Mouse (Mus musculus) common myeloid progenitor, adult 5-6 weeks (primary cell): ENCODE results near the gene Olfr429. TPM values are rescaled to one million over a fixed set of nuclear protein-coding genes. Genes with fewer than 3 reads are reported as not detected.

Source experiments
- total RNA-seq: library from RNA; stranded (forward); fragments of 200-1000, 187-1606 nt; gene quantifications from 2 replicates; pipeline ENCODE4 v1.2.3, GENCODE M21; 2017

The Olfr429 gene
- total RNA-seq, 1 experiment from 2014 or later, result not detected

Other genes starting within 250 kb of the Olfr429 start
- gene Ifi211, start 171.3 kb upstream of the Olfr429 start, total RNA-seq, result 2.5 and 4.8 TPM in 2 replicates
- 122 and 152 TPM in 2 replicates for gene Mndal, start 141.8 kb upstream of the Olfr429 start, total RNA-seq
- gene Ifi203, start 141.7 kb upstream of the Olfr429 start, total RNA-seq, result 81.0 and 93.4 TPM in 2 replicates
- gene Ifi202b, start 101.6 kb upstream of the Olfr429 start, total RNA-seq, result not detected in 2 replicates
- gene Ifi205, start 52.5 kb upstream of the Olfr429 start, total RNA-seq, result 2.3 and 3.5 TPM in 2 replicates
- gene Olfr433, start 43.6 kb upstream of the Olfr429 start, total RNA-seq, result 0.05 TPM in 1 of 2 replicates, not detected in the other
- not detected in 2 replicates for gene Olfr432, start 35.1 kb upstream of the Olfr429 start, total RNA-seq
- gene Olfr430, start 17.7 kb upstream of the Olfr429 start, total RNA-seq, result not detected in 2 replicates
- not detected in 2 replicates for gene Olfr427, start 12.6 kb downstream of the Olfr429 start, total RNA-seq
- gene Olfr231, start 36.8 kb downstream of the Olfr429 start, total RNA-seq, result not detected in 2 replicates
- not detected in 2 replicates for gene Olfr424, start 47.2 kb downstream of the Olfr429 start, total RNA-seq
- gene Olfr420, start 71.3 kb downstream of the Olfr429 start, total RNA-seq, result 0.09 TPM in 1 of 2 replicates, not detected in the other
- 24.7 and 29.6 TPM in 2 replicates for gene Spta1, start 88.4 kb downstream of the Olfr429 start, total RNA-seq
- 1.2 TPM in 1 of 2 replicates, not detected in the other for gene Olfr419, start 167.7 kb downstream of the Olfr429 start, total RNA-seq
- gene Mptx1, start 246.2 kb downstream of the Olfr429 start, total RNA-seq, result not detected in 2 replicates